Mouse (Mus musculus): Measurements from ENCODE around the gene Gnpat. TPM values are rescaled to one million over a fixed set of nuclear protein-coding genes. Genes with fewer than 3 reads are reported as not detected.

Gene Gnpat
- polyA plus RNA-seq, 1 experiment from 2014 or later = 74.8 TPM

GRCm38 (mm10) chr8:124935116-124935515 lies 72.3 kb downstream of the Gnpat start:
- Histone ChIP-seq H3K4me2 (ENCODE audit: low read length) (no peak overlapping the region), H3K27ac (no peak overlapping the region), H3K4me3 (replicated peaks; ENCODE audit: low read depth, low read length) (no peak overlapping the region), H3K36me3 (ENCODE audit: insufficient read depth, low read length) (peaks cover 8% of the 10 kb centered on the region; the same call in 1 of the 2 replicates), H3K9ac (ENCODE audit: low read depth, low read length) (no peak overlapping the region), H3K27me3 (ENCODE audit: insufficient read depth, low read length) (no peaks in the 10 kb centered on the region), H3K4me1 (replicated peaks; ENCODE audit: insufficient read depth, low read length) (no peaks in the 10 kb centered on the region), H3K9me3 (replicated peaks; ENCODE audit: low read length) (no peaks in the 10 kb centered on the region)
- no peak for ATAC-seq (replicated peaks; ENCODE audit: low FRiP score, low read depth)
- 70% methylated on average over 5 of the region's 5 CpGs for WGBS
- no peak for DNase-seq (ENCODE audit: low spot score)
- no peak for TF ChIP-seq CTCF (IDR thresholded peaks at IDR 0.05; ENCODE audit: low read depth)

- DNase-seq (ENCODE audit: low spot score) (no peak), ATAC-seq (replicated peaks; ENCODE audit: low FRiP score, low read depth) (no peak)
- no peak overlapping the region for H3K4me3 ChIP-seq (replicated peaks; ENCODE audit: low read depth, low read length)
- H3K9me3 ChIP-seq (replicated peaks; ENCODE audit: low read length) = no peaks in the 10 kb centered on the region
- no peak for TF ChIP-seq CTCF (IDR thresholded peaks at IDR 0.05; ENCODE audit: low read depth)
- no peak overlapping the region for H3K27ac ChIP-seq
- peaks cover 8% of the 10 kb centered on the region; the same call in 1 of the 2 replicates for H3K36me3 ChIP-seq (ENCODE audit: insufficient read depth, low read length)
- WGBS = 94% methylated on average over 10 of the region's 10 CpGs
- H3K9ac ChIP-seq (ENCODE audit: low read depth, low read length) = no peak overlapping the region
- H3K27me3 ChIP-seq (ENCODE audit: insufficient read depth, low read length) = no peaks in the 10 kb centered on the region
- no peaks in the 10 kb centered on the region for H3K4me1 ChIP-seq (replicated peaks; ENCODE audit: insufficient read depth, low read length)
- no peak overlapping the region for H3K4me2 ChIP-seq (ENCODE audit: low read length)
Observed at GRCm38 (mm10) chr8:124936699-124937098, 73.9 kb downstream of the Gnpat start.

DNA sequence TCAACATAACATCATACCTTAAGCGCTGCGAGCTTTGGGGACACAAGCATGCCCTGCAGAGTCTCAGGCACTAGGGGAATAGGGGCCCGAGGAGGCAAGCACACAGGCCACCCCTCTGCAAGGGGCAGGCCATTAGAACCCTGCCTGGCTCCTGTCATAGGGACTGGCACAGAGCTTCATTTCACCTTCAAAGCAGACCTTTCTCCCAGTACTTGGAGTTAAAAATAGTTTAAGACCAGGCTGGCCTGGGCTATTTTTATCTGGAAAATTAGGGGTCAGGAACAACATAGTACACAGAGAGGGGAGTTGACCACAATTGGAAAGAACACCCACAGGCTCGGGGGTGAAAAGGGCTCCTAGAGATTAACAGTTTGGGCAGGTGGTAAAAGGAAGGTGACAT lies 74.5 kb downstream of the Gnpat start:
- Histone ChIP-seq H3K4me3 (replicated peaks; ENCODE audit: low read depth, low read length) (no peak overlapping the region), H3K4me1 (replicated peaks; ENCODE audit: insufficient read depth, low read length) (no peaks in the 10 kb centered on the region), H3K4me2 (ENCODE audit: low read length) (no peak overlapping the region), H3K9me3 (replicated peaks; ENCODE audit: low read length) (no peaks in the 10 kb centered on the region), H3K36me3 (ENCODE audit: insufficient read depth, low read length) (peaks cover 8% of the 10 kb centered on the region; the same call in 1 of the 2 replicates), H3K9ac (ENCODE audit: low read depth, low read length) (no peak overlapping the region), H3K27ac (no peak overlapping the region), H3K27me3 (ENCODE audit: insufficient read depth, low read length) (no peaks in the 10 kb centered on the region)
- TF ChIP-seq CTCF (IDR thresholded peaks at IDR 0.05; ENCODE audit: low read depth) = no peak
- ATAC-seq (replicated peaks; ENCODE audit: low FRiP score, low read depth) (no peak), DNase-seq (ENCODE audit: low spot score) (no peak)
- WGBS = 93% methylated on average over 4 of the region's 4 CpGs

Other genes starting within 250 kb of the Gnpat start
- gene 2310022B05Rik, start 199.7 kb upstream of the Gnpat start, polyA plus RNA-seq (2015; fragmentation: Nextera tagmentation; extraction: Ambion mirVana) = 30.2 and 32.0 TPM in 2 replicates
- gene Ttc13, start 141.1 kb upstream of the Gnpat start, polyA plus RNA-seq (2015; fragmentation: Nextera tagmentation; extraction: Ambion mirVana) = 29.0 and 29.9 TPM in 2 replicates
- 18.5 and 19.9 TPM in 2 replicates for gene Arv1, start 140.9 kb upstream of the Gnpat start, polyA plus RNA-seq (2015; fragmentation: Nextera tagmentation; extraction: Ambion mirVana)
- gene Fam89a, start 111.2 kb upstream of the Gnpat start, polyA plus RNA-seq (2015; fragmentation: Nextera tagmentation; extraction: Ambion mirVana) = 4.8 and 5.2 TPM in 2 replicates
- gene Trim67, start 69.9 kb upstream of the Gnpat start, polyA plus RNA-seq (2015; fragmentation: Nextera tagmentation; extraction: Ambion mirVana) = 0.04 TPM in 2 replicates
- 33.3 and 36.6 TPM in 2 replicates for gene 2810004N23Rik, start 87 bp downstream of the Gnpat start, polyA plus RNA-seq (2015; fragmentation: Nextera tagmentation; extraction: Ambion mirVana)
- gene Exoc8, start 34.7 kb downstream of the Gnpat start, polyA plus RNA-seq (2015; fragmentation: Nextera tagmentation; extraction: Ambion mirVana) = 5.6 and 6.1 TPM in 2 replicates
- gene Sprtn, start 34.9 kb downstream of the Gnpat start, polyA plus RNA-seq (2015; fragmentation: Nextera tagmentation; extraction: Ambion mirVana) = 7.9 and 8.3 TPM in 2 replicates
- gene Egln1, start 86.3 kb downstream of the Gnpat start, polyA plus RNA-seq (2015; fragmentation: Nextera tagmentation; extraction: Ambion mirVana) = 9.4 and 9.5 TPM in 2 replicates
- gene Tsnax, start 150.0 kb downstream of the Gnpat start, polyA plus RNA-seq (2015; fragmentation: Nextera tagmentation; extraction: Ambion mirVana) = 91.9 and 97.4 TPM in 2 replicates
- 0.83 and 0.88 TPM in 2 replicates for gene Disc1, start 191.2 kb downstream of the Gnpat start, polyA plus RNA-seq (2015; fragmentation: Nextera tagmentation; extraction: Ambion mirVana)

Measured in kidney, postnatal 0 days (tissue).